ENCODE assay signal across 20 mouse cellular contexts in the genomic region with DNA sequence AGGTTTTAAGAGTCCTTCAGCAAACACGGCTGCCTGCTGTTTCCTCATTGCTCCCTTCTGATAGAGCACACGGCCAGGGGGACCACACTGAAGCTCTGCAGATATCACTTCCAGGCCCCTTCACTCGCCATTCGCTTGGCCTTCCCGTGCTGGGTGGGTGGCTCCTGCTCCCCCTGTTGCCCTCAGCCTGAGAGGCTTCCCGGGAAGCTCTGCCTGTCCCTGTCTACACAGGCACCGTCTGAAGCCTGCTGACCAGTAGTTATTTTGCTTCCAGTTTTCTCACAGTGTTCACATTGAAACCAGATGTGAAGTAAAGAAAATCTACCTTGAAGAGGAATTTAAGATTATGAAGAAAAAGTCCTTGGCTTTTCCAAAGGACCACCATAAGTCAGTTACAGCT. TPM values are rescaled to one million over a fixed set of nuclear protein-coding genes. Genes with fewer than 3 reads are reported as not detected.
"Had no signal": no experiment of that assay in that cellular context is flagged by ENCODE, and none has a peak within 500 bp of the region (broad histone marks: within the 10 kb centered on the region; RNA-seq: fewer than 3 reads in every experiment).

No protein-coding gene starts in this region.

- H3K9ac ChIP-seq: neural tube, embryonic 13.5 days; neural tube, embryonic 15.5 days; stomach, embryonic 15.5 days had no signal

- H3K4me3 ChIP-seq: neural tube, embryonic 13.5 days; neural tube, embryonic 15.5 days; stomach, embryonic 15.5 days had no signal

- H3K4me1 ChIP-seq: neural tube, embryonic 13.5 days; neural tube, embryonic 15.5 days; stomach, embryonic 15.5 days had no signal

- H3K27ac ChIP-seq: neural tube, embryonic 13.5 days; neural tube, embryonic 15.5 days; stomach, embryonic 15.5 days; stomach, postnatal 0 days had no signal

- DNase-seq: retina, postnatal 1 day; right cerebral cortex, adult 18-20 months; right cerebral cortex, postnatal 14 days; right cerebral cortex, postnatal 25 days; right cerebral cortex, postnatal 4 days; spleen, adult 18-20 months; thymus, adult 18-20 months; thymus, adult 2 months; thymus, postnatal 14 days; thymus, postnatal 25 days; thymus, postnatal 36 days; thymus, postnatal 4 days had no signal

- H3K27me3 ChIP-seq: neural tube, embryonic 13.5 days; neural tube, embryonic 15.5 days; stomach, embryonic 15.5 days had no signal

- H3K9me3 ChIP-seq: neural tube, embryonic 13.5 days; neural tube, embryonic 15.5 days; stomach, embryonic 15.5 days had no signal

- H3K4me2 ChIP-seq: neural tube, embryonic 13.5 days; neural tube, embryonic 15.5 days; stomach, embryonic 15.5 days had no signal

RNA-seq across cellular contexts. Expression of a gene that starts 34.3 kb away (rescaled TPM):
- total RNA-seq: neutrophil, adult 5-6 weeks had no signal
- polyA plus RNA-seq: neural tube, embryonic 13.5 days; small intestine, adult 2 months; spleen, adult 2 months; stomach, embryonic 15.5 days; urinary bladder, adult 2 months had no signal
